Mouse (Mus musculus): ENCODE measurements around the gene Tmem253.

- TF ChIP-seq CTCF (IDR thresholded peaks at IDR 0.05) (no peak), EP300 (IDR thresholded peaks at IDR 0.05) (no peak)
These were observed 36.2 kb upstream of the Tmem253 start for GRCm38 (mm10) chr14:51979252-51979651.
